Comparison of ENCODE assay signal across 8 mouse cellular contexts in genomic region chr9:56996028-56996346, GRCm38 (mm10). TPM values are rescaled to one million over a fixed set of nuclear protein-coding genes. Genes with fewer than 3 reads are reported as not detected.
A peak's percentile ranks its signal among the peaks of the same experiment; 100 is the strongest.
DNase-seq lines count a peak whose midpoint lies in the region; ATAC-seq and TF ChIP-seq lines count a peak whose summit lies in the region.

No protein-coding gene starts in this region.

- H3K9me3 ChIP-seq in embryonic facial prominence, embryonic 13.5 days, result no peaks in the 10 kb centered on the region
- H3K9me3 ChIP-seq in hindbrain, embryonic 12.5 days (replicated peaks), result no peaks in the 10 kb centered on the region
- H3K9me3 ChIP-seq in limb, embryonic 10.5 days (replicated peaks), result no peaks in the 10 kb centered on the region
- H3K9me3 ChIP-seq in midbrain, embryonic 15.5 days, result no peaks in the 10 kb centered on the region

- H3K4me3 ChIP-seq in liver, adult 2 months (ENCODE audit: insufficient read depth, low read depth, low read length), result peak overlapping the region; percentile 75
- H3K4me3 ChIP-seq in embryonic facial prominence, embryonic 13.5 days, result peak overlapping the region; percentile 94
- H3K4me3 ChIP-seq in hindbrain, embryonic 12.5 days, result peak overlapping the region; percentile 97
- peak overlapping the region; percentile 98 for H3K4me3 ChIP-seq in limb, embryonic 10.5 days
- H3K4me3 ChIP-seq in midbrain, embryonic 15.5 days, result peak overlapping the region; percentile 91

- peak overlapping the region; percentile 77 for H3K4me2 ChIP-seq in embryonic facial prominence, embryonic 13.5 days
- peak overlapping the region; percentile 74 for H3K4me2 ChIP-seq in hindbrain, embryonic 12.5 days (replicated peaks)
- peak overlapping the region; percentile 73 for H3K4me2 ChIP-seq in midbrain, embryonic 15.5 days

- H3K9ac ChIP-seq in liver, adult 2 months (ENCODE audit: low read depth, low read length), result peak overlapping the region; percentile 82
- H3K9ac ChIP-seq in embryonic facial prominence, embryonic 13.5 days, result peak overlapping the region; percentile 95
- peak overlapping the region; percentile 98 for H3K9ac ChIP-seq in hindbrain, embryonic 12.5 days
- H3K9ac ChIP-seq in midbrain, embryonic 15.5 days, result peak overlapping the region; percentile 95

- no peak for TF ChIP-seq POLR2A in liver, adult 2 months (IDR thresholded peaks at IDR 0.05; ENCODE audit: extremely low read depth, insufficient read depth, low read length)

- peaks cover 4% of the 10 kb centered on the region; the same call in 1 of the 2 replicates for H3K79me2 ChIP-seq in liver, adult 2 months (ENCODE audit: control insufficient read depth, insufficient read depth, low read length)

- peak; percentile 50 for DNase-seq in liver, adult 2 months (ENCODE audit: extremely low read depth, low read depth, low spot score)
- DNase-seq in liver, result no peak
- DNase-seq in adrenal gland, adult 8-10 months, result peak; percentile 37
- no peak for DNase-seq in limb, embryonic 10.5 days (ENCODE audit: low spot score)

- WGBS in liver, adult 2 months, result 1% methylated on average over 5 of the region's 5 CpGs
- 0% methylated on average over 5 of the region's 5 CpGs for WGBS in embryonic facial prominence, embryonic 13.5 days
- 0% methylated on average over 5 of the region's 5 CpGs for WGBS in hindbrain, embryonic 12.5 days
- WGBS in limb, embryonic 10.5 days, result under 1% methylated on average over 5 of the region's 5 CpGs
- WGBS in midbrain, embryonic 15.5 days, result 0% methylated on average over 5 of the region's 5 CpGs

- H3K36me3 ChIP-seq in liver, adult 2 months (ENCODE audit: control insufficient read depth, insufficient read depth, low read length), result no peaks in the 10 kb centered on the region
- no peaks in the 10 kb centered on the region for H3K36me3 ChIP-seq in embryonic facial prominence, embryonic 13.5 days
- no peaks in the 10 kb centered on the region for H3K36me3 ChIP-seq in hindbrain, embryonic 12.5 days
- H3K36me3 ChIP-seq in limb, embryonic 10.5 days, result peaks cover 15% of the 10 kb centered on the region
- H3K36me3 ChIP-seq in midbrain, embryonic 15.5 days (replicated peaks), result no peaks in the 10 kb centered on the region

- H3K27me3 ChIP-seq in liver, adult 2 months (ENCODE audit: control insufficient read depth, insufficient read depth, low read length), result no peaks in the 10 kb centered on the region
- H3K27me3 ChIP-seq in embryonic facial prominence, embryonic 13.5 days, result no peaks in the 10 kb centered on the region
- no peaks in the 10 kb centered on the region for H3K27me3 ChIP-seq in hindbrain, embryonic 12.5 days
- no peaks in the 10 kb centered on the region for H3K27me3 ChIP-seq in limb, embryonic 10.5 days (ENCODE audit: low read depth, poor library complexity, severe bottlenecking)
- no peaks in the 10 kb centered on the region for H3K27me3 ChIP-seq in midbrain, embryonic 15.5 days (replicated peaks)

- no peak for ATAC-seq in embryonic facial prominence, embryonic 13.5 days (ENCODE audit: insufficient number of reproducible peaks, insufficient read depth, low FRiP score, low TSS enrichment, low read depth)
- ATAC-seq in hindbrain, embryonic 12.5 days (ENCODE audit: low FRiP score), result no peak
- peak; percentile 53 for ATAC-seq in midbrain, embryonic 15.5 days (replicated peaks)
- no peak for ATAC-seq in inflammation-experienced regulatory T-cells, adult 6 months

- peaks cover 8% of the 10 kb centered on the region for H3K4me1 ChIP-seq in liver, adult 2 months (ENCODE audit: control insufficient read depth, insufficient read depth, low read length)
- H3K4me1 ChIP-seq in embryonic facial prominence, embryonic 13.5 days, result peaks cover 6% of the 10 kb centered on the region; the same call in 1 of the 2 replicates
- peaks cover 6% of the 10 kb centered on the region for H3K4me1 ChIP-seq in hindbrain, embryonic 12.5 days
- peaks cover 19% of the 10 kb centered on the region for H3K4me1 ChIP-seq in limb, embryonic 10.5 days
- peaks cover 25% of the 10 kb centered on the region for H3K4me1 ChIP-seq in midbrain, embryonic 15.5 days

- no peak for TF ChIP-seq CTCF in liver, adult 2 months (IDR thresholded peaks at IDR 0.05; ENCODE audit: low read depth, low read length)

- H3K27ac ChIP-seq in liver, adult 2 months (replicated peaks; ENCODE audit: insufficient read depth, low read depth, low read length), result peak overlapping the region; percentile 95
- H3K27ac ChIP-seq in embryonic facial prominence, embryonic 13.5 days, result peak overlapping the region; percentile 98
- peak overlapping the region; percentile 97 for H3K27ac ChIP-seq in hindbrain, embryonic 12.5 days
- peak overlapping the region; percentile 99 for H3K27ac ChIP-seq in limb, embryonic 10.5 days
- H3K27ac ChIP-seq in midbrain, embryonic 15.5 days, result peak overlapping the region; percentile 97

RNA-seq across cellular contexts. Expression of gene Ptpn9, which starts 1.3 kb away (rescaled TPM):
- total RNA-seq in liver, adult 2 months (2014; rRNA removed), result 6.5 and 8.2 TPM in 2 replicates
- 10.6 and 12.4 TPM in 2 replicates for polyA plus RNA-seq in liver, adult 2 months (2012; rRNA removed)
- total RNA-seq in adrenal gland, adult 8-10 months (2022), result 10 to 100 TPM; 54.2 to 57.3 (median 56.7) TPM
- 28.6 and 30.7 TPM in 2 replicates for polyA plus RNA-seq in embryonic facial prominence, embryonic 13.5 days (2015; fragmentation: Nextera tagmentation; extraction: Ambion mirVana)
- polyA plus RNA-seq in hindbrain, embryonic 12.5 days (2016; fragmentation: Nextera tagmentation; extraction: Ambion mirVana), result 34.0 and 34.9 TPM in 2 replicates
- 24.6 and 27.6 TPM in 2 replicates for polyA plus RNA-seq in limb, embryonic 10.5 days (2016; fragmentation: Nextera tagmentation; extraction: Ambion mirVana)
- polyA plus RNA-seq in midbrain, embryonic 15.5 days (2015; fragmentation: Nextera tagmentation; extraction: Ambion mirVana), result 25.8 and 28.0 TPM in 2 replicates
- 1 to 10 TPM; 6.0 to 6.9 (median 6.3) TPM for polyA plus RNA-seq in inflammation-experienced regulatory T-cells, adult 6 months (2017; shearing (Covaris generic))

RNA-seq across cellular contexts. Expression of gene Snupn, which starts 45.3 kb away (rescaled TPM):
- total RNA-seq in liver, adult 2 months (2014; rRNA removed), result 7.2 and 8.4 TPM in 2 replicates
- 3.7 and 4.2 TPM in 2 replicates for polyA plus RNA-seq in liver, adult 2 months (2012; rRNA removed)
- 10 to 100 TPM; 16.2 to 20.6 (median 17.2) TPM for total RNA-seq in adrenal gland, adult 8-10 months (2022)
- 26.9 and 31.8 TPM in 2 replicates for polyA plus RNA-seq in embryonic facial prominence, embryonic 13.5 days (2015; fragmentation: Nextera tagmentation; extraction: Ambion mirVana)
- polyA plus RNA-seq in hindbrain, embryonic 12.5 days (2016; fragmentation: Nextera tagmentation; extraction: Ambion mirVana), result 24.7 and 25.3 TPM in 2 replicates
- polyA plus RNA-seq in limb, embryonic 10.5 days (2016; fragmentation: Nextera tagmentation; extraction: Ambion mirVana), result 27.0 and 31.6 TPM in 2 replicates
- polyA plus RNA-seq in midbrain, embryonic 15.5 days (2015; fragmentation: Nextera tagmentation; extraction: Ambion mirVana), result 29.8 and 33.0 TPM in 2 replicates
- polyA plus RNA-seq in inflammation-experienced regulatory T-cells, adult 6 months (2017; shearing (Covaris generic)), result 10 to 100 TPM; 13.7 to 26.7 (median 16.5) TPM

RNA-seq across cellular contexts. Expression of gene Imp3, which starts 58.7 kb away (rescaled TPM):
- total RNA-seq in liver, adult 2 months (2014; rRNA removed), result 35.8 and 45.6 TPM in 2 replicates
- 145 and 151 TPM in 2 replicates for polyA plus RNA-seq in liver, adult 2 months (2012; rRNA removed)
- total RNA-seq in adrenal gland, adult 8-10 months (2022), result 100 to 1,000 TPM; 102 to 128 (median 114) TPM
- 88.1 and 93.9 TPM in 2 replicates for polyA plus RNA-seq in embryonic facial prominence, embryonic 13.5 days (2015; fragmentation: Nextera tagmentation; extraction: Ambion mirVana)
- polyA plus RNA-seq in hindbrain, embryonic 12.5 days (2016; fragmentation: Nextera tagmentation; extraction: Ambion mirVana), result 60.9 and 62.7 TPM in 2 replicates
- 70.5 and 77.9 TPM in 2 replicates for polyA plus RNA-seq in limb, embryonic 10.5 days (2016; fragmentation: Nextera tagmentation; extraction: Ambion mirVana)
- 62.8 and 64.4 TPM in 2 replicates for polyA plus RNA-seq in midbrain, embryonic 15.5 days (2015; fragmentation: Nextera tagmentation; extraction: Ambion mirVana)
- polyA plus RNA-seq in inflammation-experienced regulatory T-cells, adult 6 months (2017; shearing (Covaris generic)), result 10 to 100 TPM; 46.7 to 50.9 (median 48.0) TPM

Comparison
In these comparisons a context has a peak if more than half of its experiments do, and no peak if none do; other contexts are left out.
1. DNase-seq: peak in liver, adult 2 months (single experiment) and adrenal gland, adult 8-10 months (single experiment); none in liver (single experiment) and limb, embryonic 10.5 days (single experiment).
2. Peak in every context shown above with its lines, with median percentiles within 50 percentile points of each other: H3K27ac ChIP-seq, H3K4me3 ChIP-seq, H3K9ac ChIP-seq and H3K4me2 ChIP-seq.